Mouse (Mus musculus) hematopoietic stem cell, adult 5-6 weeks (primary cell): ENCODE data around the gene Tnfrsf12a. TPM values are rescaled to one million over a fixed set of nuclear protein-coding genes. Genes with fewer than 3 reads are reported as not detected.

Experiments
- total RNA-seq: library from RNA; stranded (forward); fragments of 172-1452, 232-1000 nt; gene quantifications from 2 replicates; pipeline ENCODE4 v1.2.3, GENCODE M21; 2017

Gene Tnfrsf12a
- total RNA-seq, 1 experiment from 2014 or later, result 24.1 TPM

Other genes with a start within 250 kb of the Tnfrsf12a start
- not detected in 2 replicates for gene Vmn2r117, start 197.8 kb downstream of the Tnfrsf12a start, total RNA-seq
- gene Zfp213, start 113.2 kb downstream of the Tnfrsf12a start, total RNA-seq, result 6.4 and 11.4 TPM in 2 replicates
- gene Zfp13, start 78.0 kb downstream of the Tnfrsf12a start, total RNA-seq, result 0.25 TPM in 1 of 2 replicates, not detected in the other
- not detected in 2 replicates for gene Zscan10, start 76.6 kb downstream of the Tnfrsf12a start, total RNA-seq
- 2.7 and 5.2 TPM in 2 replicates for gene Mmp25, start 32.2 kb downstream of the Tnfrsf12a start, total RNA-seq
- gene Bicdl2, start 17.0 kb downstream of the Tnfrsf12a start, total RNA-seq, result not detected in 2 replicates
- gene Hcfc1r1, start 3.9 kb downstream of the Tnfrsf12a start, total RNA-seq, result 32.0 and 33.6 TPM in 2 replicates
- 34.0 and 48.2 TPM in 2 replicates for gene Thoc6, start 3.6 kb downstream of the Tnfrsf12a start, total RNA-seq
- not detected in 2 replicates for gene Cldn6, start 1.8 kb upstream of the Tnfrsf12a start, total RNA-seq
- not detected in 2 replicates for gene Cldn9, start 6.6 kb upstream of the Tnfrsf12a start, total RNA-seq
- not detected in 2 replicates for gene 1520401A03Rik, start 45.3 kb upstream of the Tnfrsf12a start, total RNA-seq
- 13.9 and 14.3 TPM in 2 replicates for gene Pkmyt1, start 48.9 kb upstream of the Tnfrsf12a start, total RNA-seq
- gene Paqr4, start 63.4 kb upstream of the Tnfrsf12a start, total RNA-seq, result 2.3 and 3.4 TPM in 2 replicates
- not detected in 2 replicates for gene Kremen2, start 68.4 kb upstream of the Tnfrsf12a start, total RNA-seq
- gene Flywch1, start 94.1 kb upstream of the Tnfrsf12a start, total RNA-seq, result 26.3 and 33.2 TPM in 2 replicates
- gene Flywch2, start 108.6 kb upstream of the Tnfrsf12a start, total RNA-seq, result 6.3 and 9.1 TPM in 2 replicates
- 133 and 212 TPM in 2 replicates for gene Srrm2, start 113.1 kb upstream of the Tnfrsf12a start, total RNA-seq
- 82.3 and 105 TPM in 2 replicates for gene Elob, start 151.7 kb upstream of the Tnfrsf12a start, total RNA-seq
- gene Prss33, start 158.6 kb upstream of the Tnfrsf12a start, total RNA-seq, result 0.65 TPM in 1 of 2 replicates, not detected in the other
- not detected in 2 replicates for gene Prss32, start 166.4 kb upstream of the Tnfrsf12a start, total RNA-seq
- gene Prss41, start 166.7 kb upstream of the Tnfrsf12a start, total RNA-seq, result not detected in 2 replicates
- gene Prss21, start 190.6 kb upstream of the Tnfrsf12a start, total RNA-seq, result not detected in 2 replicates
- not detected in 2 replicates for gene Dcpp1, start 203.4 kb upstream of the Tnfrsf12a start, total RNA-seq
- gene Dcpp2, start 203.4 kb upstream of the Tnfrsf12a start, total RNA-seq, result not detected in 2 replicates
- gene Dcpp3, start 240.0 kb upstream of the Tnfrsf12a start, total RNA-seq, result not detected in 2 replicates